Mouse (Mus musculus): ENCODE data around the gene Olfr435. TPM values are rescaled to one million over a fixed set of nuclear protein-coding genes. Genes with fewer than 3 reads are reported as not detected.

Gene Olfr435
- polyA plus RNA-seq (2012; rRNA removed; ENCODE audit: low replicate concordance), result not detected in 2 replicates

GRCm38 (mm10) chr6:43196781-43197180, at the start of gene Olfr435:
Olfr435 (plus strand) TSS chr6:43197146.

GRCm38 (mm10) chr6:43162982-43163381, 34.0 kb upstream of the Olfr435 start, which contains the start of gene Olfr437:
Olfr437 (plus strand) TSS chr6:43163282.

GRCm38 (mm10) chr6:43171840-43172239, 25.1 kb upstream of the Olfr435 start, which contains the start of gene Olfr13:
Olfr13 (plus strand) TSS chr6:43172140.

GRCm38 (mm10) chr6:43212873-43213272, 15.9 kb downstream of the Olfr435 start, which contains the start of gene Olfr434:
Olfr434 (plus strand) TSS chr6:43213021.

GRCm38 (mm10) chr6:43231255-43231654, 34.3 kb downstream of the Olfr435 start, which contains the start of gene Olfr47:
Olfr47 (plus strand) TSS chr6:43231529.

Other genes starting within 250 kb of the Olfr435 start
- not detected in 2 replicates for gene Olfr444, start 248.1 kb upstream of the Olfr435 start, polyA plus RNA-seq (2012; rRNA removed; ENCODE audit: low replicate concordance)
- gene Olfr441, start 90.8 kb upstream of the Olfr435 start, polyA plus RNA-seq (2012; rRNA removed; ENCODE audit: low replicate concordance), result not detected in 2 replicates
- not detected in 2 replicates for gene Olfr237-ps1, start 50.6 kb upstream of the Olfr435 start, polyA plus RNA-seq (2012; rRNA removed; ENCODE audit: low replicate concordance)
- not detected in 2 replicates for gene Olfr437, start 33.9 kb upstream of the Olfr435 start, polyA plus RNA-seq (2012; rRNA removed; ENCODE audit: low replicate concordance)
- gene Olfr13, start 25.0 kb upstream of the Olfr435 start, polyA plus RNA-seq (2012; rRNA removed; ENCODE audit: low replicate concordance), result not detected in 2 replicates
- gene Olfr434, start 15.9 kb downstream of the Olfr435 start, polyA plus RNA-seq (2012; rRNA removed; ENCODE audit: low replicate concordance), result not detected in 2 replicates
- not detected in 2 replicates for gene Olfr47, start 34.4 kb downstream of the Olfr435 start, polyA plus RNA-seq (2012; rRNA removed; ENCODE audit: low replicate concordance)
- 11.1 and 32.5 TPM in 2 replicates for gene Arhgef5, start 68.4 kb downstream of the Olfr435 start, polyA plus RNA-seq (2012; rRNA removed; ENCODE audit: low replicate concordance)
- gene Nobox, start 112.4 kb downstream of the Olfr435 start, polyA plus RNA-seq (2012; rRNA removed; ENCODE audit: low replicate concordance), result 0.06 TPM in 1 of 2 replicates, not detected in the other